Comparison of ENCODE assay signal across 8 mouse cellular contexts in the genomic region with DNA sequence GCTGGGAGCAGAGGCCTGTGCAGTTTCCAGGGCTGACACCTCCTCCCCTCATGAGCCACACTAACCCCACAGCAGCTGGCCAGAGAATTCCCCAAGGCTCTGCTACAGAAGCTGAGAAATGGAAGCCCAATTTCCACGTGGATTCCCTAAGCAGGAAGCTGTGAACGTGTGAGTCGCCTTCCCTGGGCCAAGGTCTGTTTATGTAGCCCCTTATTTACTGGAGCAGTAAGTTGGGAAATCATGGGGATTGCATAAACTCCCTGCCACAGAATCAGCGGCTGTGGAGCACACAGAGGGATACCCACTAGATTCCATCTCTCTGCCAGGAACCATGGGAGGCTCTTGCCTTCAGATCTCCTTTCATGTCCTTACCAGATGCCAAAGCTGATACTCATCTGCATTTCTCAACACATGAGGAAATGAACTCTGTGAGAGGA.
DNase-seq lines count a peak whose midpoint lies in the region; ATAC-seq and TF ChIP-seq lines count a peak whose summit lies in the region.

No protein-coding gene starts in this region.

- peak overlapping the region; percentile 45; the same call in 1 of the 2 replicates for H3K27ac ChIP-seq in hindbrain, embryonic 11.5 days (ENCODE audit: low read depth, low read length)
- H3K27ac ChIP-seq in lung, embryonic 16.5 days (ENCODE audit: low read length): no peak overlapping the region
- H3K27ac ChIP-seq in layer of hippocampus, adult 2 months: no peak overlapping the region

- H3K27me3 ChIP-seq in hindbrain, embryonic 11.5 days (ENCODE audit: control insufficient read depth, insufficient read depth, low read length): peaks cover 18% of the 10 kb centered on the region
- no peaks in the 10 kb centered on the region for H3K27me3 ChIP-seq in lung, embryonic 16.5 days (ENCODE audit: control insufficient read depth, insufficient read depth, low read depth, low read length)

- H3K4me2 ChIP-seq in hindbrain, embryonic 11.5 days (replicated peaks; ENCODE audit: low read depth, low read length): no peak overlapping the region
- no peak overlapping the region for H3K4me2 ChIP-seq in lung, embryonic 16.5 days (ENCODE audit: low read depth, low read length)

- no peaks in the 10 kb centered on the region for H3K36me3 ChIP-seq in hindbrain, embryonic 11.5 days (ENCODE audit: control insufficient read depth, insufficient read depth, low read length)
- H3K36me3 ChIP-seq in lung, embryonic 16.5 days (ENCODE audit: control insufficient read depth, insufficient read depth, low read length): no peaks in the 10 kb centered on the region

- no peak for TF ChIP-seq CTCF in layer of hippocampus, adult 2 months (conservative IDR thresholded peaks at IDR 0.05)

- no peak for ATAC-seq in hindbrain, embryonic 11.5 days (ENCODE audit: low FRiP score)
- peak; percentile 85 for ATAC-seq in lung, embryonic 16.5 days (ENCODE audit: low read depth)

- peak; percentile 19 for DNase-seq in urinary bladder, postnatal 25 days (ENCODE audit: low spot score)
- DNase-seq in urinary bladder, postnatal 4 days (ENCODE audit: low spot score in 2 of 2): no peak
- peak; percentile 44 for DNase-seq in gastrocnemius, adult 18-20 months (ENCODE audit: low spot score)
- peak; percentile 47 for DNase-seq in hindbrain, embryonic 11.5 days (ENCODE audit: low spot score)
- no peak for DNase-seq in left cerebral cortex, adult 9 months (ENCODE audit: low spot score in 2 of 2)
- no peak for DNase-seq in layer of hippocampus, adult 2 months (ENCODE audit: low spot score in 2 of 2)
- no peak for DNase-seq in cerebellum, adult 9-11 months

- 33% methylated on average over 4 of the region's 4 CpGs for WGBS in hindbrain, embryonic 11.5 days
- 14% methylated on average over 4 of the region's 4 CpGs for WGBS in lung, embryonic 16.5 days

- no peak overlapping the region for H3K9ac ChIP-seq in hindbrain, embryonic 11.5 days (ENCODE audit: low read depth, low read length)
- H3K9ac ChIP-seq in lung, embryonic 16.5 days (ENCODE audit: low read length): no peak overlapping the region

- no peaks in the 10 kb centered on the region for H3K9me3 ChIP-seq in hindbrain, embryonic 11.5 days (ENCODE audit: control insufficient read depth, low read length)
- no peaks in the 10 kb centered on the region for H3K9me3 ChIP-seq in lung, embryonic 16.5 days (ENCODE audit: control insufficient read depth, low read length)

- H3K4me1 ChIP-seq in hindbrain, embryonic 11.5 days (replicated peaks; ENCODE audit: control insufficient read depth, insufficient read depth, low read length): peaks cover 25% of the 10 kb centered on the region
- peaks cover 4% of the 10 kb centered on the region; the same call in 1 of the 2 replicates for H3K4me1 ChIP-seq in lung, embryonic 16.5 days (replicated peaks; ENCODE audit: control insufficient read depth, insufficient read depth, low read length)

- no peak overlapping the region for H3K4me3 ChIP-seq in hindbrain, embryonic 11.5 days (ENCODE audit: low read depth, low read length)
- H3K4me3 ChIP-seq in lung, embryonic 16.5 days (ENCODE audit: low read length): no peak overlapping the region
- H3K4me3 ChIP-seq in layer of hippocampus, adult 2 months: no peak overlapping the region

Comparison
In these comparisons a context has a peak if more than half of its experiments do, and no peak if none do; other contexts are left out.
1. DNase-seq: peak in urinary bladder, postnatal 25 days (single experiment), gastrocnemius, adult 18-20 months (single experiment) and hindbrain, embryonic 11.5 days (single experiment); none in urinary bladder, postnatal 4 days (0 of 2), left cerebral cortex, adult 9 months (0 of 2), layer of hippocampus, adult 2 months (0 of 2) and cerebellum, adult 9-11 months (single experiment).